Mouse (Mus musculus) hindbrain, embryonic 10.5 days (tissue): ENCODE data around the gene Zswim1. TPM values are rescaled to one million over a fixed set of nuclear protein-coding genes. Genes with fewer than 3 reads are reported as not detected.

Experiments
- DNase-seq: peaks from one replicate; pipeline ENCODE4 v3.0.0-alpha.2; 2017; ENCODE audit warnings: low spot score
- H3K27ac ChIP-seq: fragments of 300-500 bp; sonication (generic); 2 replicates; pipeline ENCODE4 v1.5.1; 2016; ENCODE audit warnings: mild to moderate bottlenecking, moderate library complexity
- H3K27me3 ChIP-seq: fragments of 300-500 bp; sonication (generic); 2 replicates; pipeline ENCODE4 v1.6.1; 2016; ENCODE audit warnings: mild to moderate bottlenecking; ENCODE audit not compliant: poor library complexity, insufficient read depth, severe bottlenecking
- H3K36me3 ChIP-seq: fragments of 300-500 bp; sonication (generic); 2 replicates; pipeline ENCODE4 v1.6.1; 2016; ENCODE audit warnings: mild to moderate bottlenecking, moderate library complexity
- H3K4me1 ChIP-seq: fragments of 300-500 bp; sonication (generic); replicated peaks from 2 replicates; pipeline ENCODE4 v1.6.1; 2016; ENCODE audit warnings: mild to moderate bottlenecking
- H3K4me3 ChIP-seq: fragments of 300-500 bp; sonication (generic); 2 replicates; pipeline ENCODE4 v1.5.1; 2016; ENCODE audit warnings: mild to moderate bottlenecking, moderate library complexity
- H3K9me3 ChIP-seq: fragments of 300-500 bp; sonication (generic); 2 replicates; pipeline ENCODE4 v1.6.1; 2016; ENCODE audit warnings: mild to moderate bottlenecking, moderate library complexity
- WGBS: fragments of 180-500 bp; shearing (Covaris S2); methylation state at CpG from one replicate; pipeline ENCODE4 v1.1.7; 2016; 5-methylcytosine and 5-hydroxymethylcytosine counted together
- polyA plus RNA-seq: library from polyadenylated mRNA; unstranded; fragments of >200 nt; fragmentation: Nextera tagmentation; extraction: Ambion mirVana; gene quantifications from 2 replicates; pipeline ENCODE4 v1.2.1, GENCODE M21; 2016

Zswim1 gene
- polyA plus RNA-seq, result 25.1 and 27.5 TPM in 2 replicates

DNA sequence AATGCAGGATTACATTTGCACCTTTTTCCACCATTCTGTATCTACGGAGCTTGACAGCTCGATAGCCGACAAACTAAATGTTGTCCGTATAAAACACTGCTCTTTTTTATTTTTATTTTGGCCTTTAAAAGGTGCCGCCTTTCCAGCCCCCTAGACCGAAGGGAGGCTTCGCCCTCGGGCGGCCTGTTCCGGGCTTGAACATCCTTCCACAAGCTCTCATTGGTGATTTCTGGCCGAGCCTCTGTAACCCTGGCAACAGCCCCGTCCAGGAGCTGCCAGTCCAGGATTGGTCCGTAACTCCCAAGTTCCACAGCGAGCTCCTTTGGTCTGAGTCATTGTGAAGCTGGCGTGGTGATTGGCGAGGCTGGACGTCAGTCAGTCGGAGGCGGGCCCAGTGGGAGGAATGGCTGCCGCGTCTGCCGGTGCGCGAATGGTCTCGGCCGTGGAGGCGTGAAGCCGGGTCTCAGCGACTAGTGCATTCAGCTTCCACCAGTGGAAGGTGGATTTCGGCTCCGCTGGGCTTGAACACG, at the start of gene Zswim1:
TSS of gene Zswim1 (plus strand) at position 51 of the 530 bp plus-strand sequence.
- H3K9me3 ChIP-seq, result no peaks in the 10 kb centered on the region
- H3K4me3 ChIP-seq, result peak within 1 kb of the TSS; percentile 78
- H3K27ac ChIP-seq, result peak within 1 kb of the TSS; percentile 89
- H3K36me3 ChIP-seq, result peaks cover 53% of the 10 kb centered on the region
- 2% methylated on average over 32 of the region's 32 CpGs for WGBS
- no peaks in the 10 kb centered on the region for H3K27me3 ChIP-seq
- peak; percentile 99 for DNase-seq
- peaks cover 25% of the 10 kb centered on the region for H3K4me1 ChIP-seq

GRCm38 (mm10) chr2:164773229-164773988, 49.1 kb upstream of the Zswim1 start:
- Histone ChIP-seq H3K4me3 (no peak overlapping the region), H3K27ac (no peak overlapping the region), H3K4me1 (peaks cover 30% of the 10 kb centered on the region), H3K9me3 (no peaks in the 10 kb centered on the region), H3K27me3 (peaks cover 11% of the 10 kb centered on the region), H3K36me3 (peaks cover 33% of the 10 kb centered on the region)
- no peak for DNase-seq
- WGBS, result 80% methylated on average over 14 of the region's 14 CpGs

DNA sequence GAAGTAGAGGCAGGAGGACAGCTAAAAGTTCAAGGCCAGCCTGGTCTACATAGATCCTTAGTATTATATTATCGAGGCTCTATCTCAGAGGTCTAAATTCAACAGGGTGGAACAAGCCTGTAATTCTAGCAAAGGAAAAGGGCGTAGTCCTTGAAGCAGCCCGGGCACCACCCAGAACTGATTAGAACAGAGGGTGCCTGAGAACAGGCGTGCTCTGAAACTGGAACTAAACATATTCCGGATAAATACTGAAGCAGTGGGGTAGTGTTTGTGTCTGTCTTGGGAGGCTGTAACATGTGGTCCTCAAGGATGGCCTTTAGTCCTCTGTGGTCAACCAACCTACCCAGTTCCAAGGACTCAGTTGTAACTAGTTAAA, 48.5 kb upstream of the Zswim1 start:
- Histone ChIP-seq H3K27me3 (peaks cover 11% of the 10 kb centered on the region), H3K27ac (no peak overlapping the region), H3K9me3 (no peaks in the 10 kb centered on the region), H3K4me1 (peaks cover 30% of the 10 kb centered on the region), H3K4me3 (no peak overlapping the region), H3K36me3 (peaks cover 33% of the 10 kb centered on the region)
- no peak for DNase-seq
- WGBS, result 84% methylated on average over 5 of the region's 5 CpGs

DNA sequence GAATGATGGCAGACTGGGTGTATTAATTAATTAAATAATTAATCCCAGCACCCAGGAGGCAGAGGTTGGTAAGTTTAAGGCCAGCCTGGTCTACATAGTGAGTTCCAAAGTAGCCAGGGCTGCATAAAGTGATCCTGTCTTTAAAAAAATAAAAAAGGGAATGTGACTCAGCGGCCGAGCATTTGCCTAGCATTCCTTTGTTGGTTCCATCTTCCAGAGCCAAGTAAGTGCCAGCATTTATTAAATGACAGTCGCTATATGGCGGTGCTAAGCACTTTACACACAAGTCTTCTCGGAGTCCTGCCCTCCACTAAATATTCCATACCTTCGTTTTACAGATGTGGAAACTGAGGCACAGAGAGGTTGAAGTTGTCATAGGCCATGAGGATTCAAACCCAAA, 46.4 kb upstream of the Zswim1 start:
- Histone ChIP-seq H3K36me3 (peaks cover 27% of the 10 kb centered on the region), H3K4me3 (no peak overlapping the region), H3K9me3 (no peaks in the 10 kb centered on the region), H3K27me3 (peaks cover 11% of the 10 kb centered on the region), H3K4me1 (peaks cover 18% of the 10 kb centered on the region), H3K27ac (no peak overlapping the region)
- DNase-seq, result no peak
- WGBS, result 88% methylated on average over 6 of the region's 6 CpGs

DNA sequence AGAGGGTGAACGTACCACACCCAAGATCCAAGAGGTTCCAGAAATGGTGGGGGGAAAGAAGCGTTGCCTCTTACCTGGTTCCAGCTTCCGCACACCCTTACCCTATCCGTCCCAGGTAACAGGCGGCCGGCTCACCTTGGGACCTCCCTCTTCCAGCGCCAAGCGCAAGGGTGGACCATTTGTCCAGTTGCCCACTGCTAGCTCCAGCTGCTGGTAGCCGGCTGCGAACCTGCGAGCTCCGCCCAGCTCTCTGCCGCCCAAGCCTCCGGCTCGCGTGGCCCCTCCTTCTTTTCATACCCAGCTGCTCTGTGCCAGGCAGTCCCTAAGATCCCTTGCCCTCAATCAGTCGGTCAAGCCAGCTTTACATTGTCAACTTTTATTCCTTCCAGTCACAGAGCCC, 45.7 kb upstream of the Zswim1 start:
- peaks cover 11% of the 10 kb centered on the region for H3K27me3 ChIP-seq
- DNase-seq, result no peak
- WGBS, result 71% methylated on average over 17 of the region's 17 CpGs

GRCm38 (mm10) chr2:164777246-164778014, 45.1 kb upstream of the Zswim1 start:
- H3K9me3 ChIP-seq, result no peaks in the 10 kb centered on the region
- WGBS, result 84% methylated on average over 30 of the region's 30 CpGs
- H3K4me1 ChIP-seq, result peaks cover 5% of the 10 kb centered on the region; the same call in 1 of the 2 replicates
- H3K27ac ChIP-seq, result no peak overlapping the region
- DNase-seq, result no peak
- H3K4me3 ChIP-seq, result no peak overlapping the region
- H3K27me3 ChIP-seq, result peaks cover 11% of the 10 kb centered on the region
- peaks cover 14% of the 10 kb centered on the region for H3K36me3 ChIP-seq

More for the DNA sequence above, 45.7 kb upstream of the Zswim1 start:
- Histone ChIP-seq H3K36me3 (peaks cover 20% of the 10 kb centered on the region), H3K4me1 (peaks cover 11% of the 10 kb centered on the region), H3K27ac (no peak overlapping the region), H3K9me3 (no peaks in the 10 kb centered on the region), H3K4me3 (no peak overlapping the region)

- no peak overlapping the region for H3K27ac ChIP-seq
- no peak for DNase-seq
- H3K9me3 ChIP-seq, result no peaks in the 10 kb centered on the region
- H3K36me3 ChIP-seq, result peaks cover 9% of the 10 kb centered on the region
- H3K4me3 ChIP-seq, result no peak overlapping the region
- peaks cover 11% of the 10 kb centered on the region for H3K27me3 ChIP-seq
- H3K4me1 ChIP-seq, result peaks cover 4% of the 10 kb centered on the region; the same call in 1 of the 2 replicates
- WGBS, result 94% methylated on average over 11 of the region's 11 CpGs
Observed at GRCm38 (mm10) chr2:164778015-164778287, 44.5 kb upstream of the Zswim1 start.

GRCm38 (mm10) chr2:164778809-164779208, 43.7 kb upstream of the Zswim1 start:
- Histone ChIP-seq H3K4me1 (no peaks in the 10 kb centered on the region; the same call in 1 of the 2 replicates), H3K9me3 (no peaks in the 10 kb centered on the region), H3K36me3 (peaks cover under 1% of the 10 kb centered on the region; the same call in 1 of the 2 replicates), H3K27me3 (peaks cover 11% of the 10 kb centered on the region), H3K27ac (no peak overlapping the region), H3K4me3 (no peak overlapping the region)
- DNase-seq, result no peak
- 85% methylated on average over 7 of the region's 7 CpGs for WGBS

DNA sequence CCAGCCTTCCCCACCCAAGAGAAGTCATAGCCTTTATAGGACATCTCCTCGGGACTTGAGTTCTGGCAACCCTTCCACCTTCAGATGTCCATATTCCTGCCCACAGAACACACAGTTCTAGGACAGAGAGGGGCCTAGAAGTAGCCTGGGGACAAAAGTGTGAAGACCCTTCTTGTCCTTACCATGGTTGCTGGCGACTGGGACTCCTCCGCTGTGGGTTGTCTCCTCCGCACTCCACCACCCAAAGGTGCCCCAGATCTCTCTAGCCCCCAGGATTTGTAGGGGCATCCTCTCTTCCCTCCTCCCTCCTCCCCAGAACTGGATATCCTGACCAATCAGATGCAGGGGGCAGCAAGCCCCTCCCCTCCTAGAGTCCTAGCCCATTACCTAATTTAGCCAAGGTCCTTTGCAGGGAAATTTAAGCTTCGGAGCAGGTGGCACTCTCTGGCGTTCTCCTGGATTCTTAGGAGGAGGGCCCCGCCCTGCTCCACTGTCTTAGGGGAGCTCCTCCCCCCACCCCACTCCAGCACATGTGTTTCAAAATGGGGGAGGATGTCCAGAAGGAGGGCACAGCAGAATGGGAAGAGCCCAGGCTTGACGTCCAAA, 42.9 kb upstream of the Zswim1 start, which contains the start of gene Tnnc2:
TSS of gene Tnnc2 (minus strand) at position 487 of the 606 bp plus-strand sequence.
- no peak within 1 kb of the TSS for H3K27ac ChIP-seq
- no peaks in the 10 kb centered on the region; the same call in 1 of the 2 replicates for H3K4me1 ChIP-seq
- no peak within 1 kb of the TSS for H3K4me3 ChIP-seq
- WGBS, result 71% methylated on average over 8 of the region's 8 CpGs
- no peaks in the 10 kb centered on the region for H3K9me3 ChIP-seq
- peaks cover 11% of the 10 kb centered on the region for H3K27me3 ChIP-seq
- DNase-seq, result no peak
- H3K36me3 ChIP-seq, result no peaks in the 10 kb centered on the region

DNA sequence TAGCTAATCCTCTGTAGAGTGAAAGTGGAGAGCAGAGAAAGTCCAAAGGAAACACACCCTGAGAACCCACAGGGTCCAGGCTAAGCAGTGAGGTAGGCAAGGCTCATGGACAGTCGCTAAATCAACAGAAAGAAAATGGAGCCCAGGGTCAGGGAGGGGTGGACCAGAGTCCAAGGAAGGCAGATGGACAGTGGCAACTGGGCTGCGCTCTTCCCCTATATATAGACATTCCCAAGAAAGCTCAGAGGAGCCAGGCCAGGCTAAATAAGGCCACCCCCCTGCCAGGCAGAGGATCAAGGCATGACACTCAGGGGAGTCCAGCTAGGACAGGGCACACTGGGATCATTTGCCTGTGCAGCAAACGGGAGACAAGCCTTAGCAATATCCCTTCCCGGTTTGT, 40.6 kb upstream of the Zswim1 start:
- peaks cover 22% of the 10 kb centered on the region for H3K4me1 ChIP-seq
- H3K27ac ChIP-seq, result no peak overlapping the region
- no peaks in the 10 kb centered on the region for H3K36me3 ChIP-seq
- H3K9me3 ChIP-seq, result no peaks in the 10 kb centered on the region
- whole genome bisulfite sequencing, result 69% methylated on average over 4 of the region's 4 CpGs
- H3K4me3 ChIP-seq, result no peak overlapping the region
- no peak for DNase-seq
- peaks cover 8% of the 10 kb centered on the region for H3K27me3 ChIP-seq

GRCm38 (mm10) chr2:164783926-164784581, 38.4 kb upstream of the Zswim1 start:
- DNase-seq, result no peak
- Histone ChIP-seq H3K4me3 (no peak overlapping the region), H3K27me3 (peaks cover 7% of the 10 kb centered on the region; the same call in 1 of the 2 replicates), H3K9me3 (no peaks in the 10 kb centered on the region), H3K27ac (no peak overlapping the region), H3K4me1 (peaks cover 35% of the 10 kb centered on the region), H3K36me3 (peaks cover 8% of the 10 kb centered on the region)
- 77% methylated on average over 7 of the region's 7 CpGs for WGBS

DNA sequence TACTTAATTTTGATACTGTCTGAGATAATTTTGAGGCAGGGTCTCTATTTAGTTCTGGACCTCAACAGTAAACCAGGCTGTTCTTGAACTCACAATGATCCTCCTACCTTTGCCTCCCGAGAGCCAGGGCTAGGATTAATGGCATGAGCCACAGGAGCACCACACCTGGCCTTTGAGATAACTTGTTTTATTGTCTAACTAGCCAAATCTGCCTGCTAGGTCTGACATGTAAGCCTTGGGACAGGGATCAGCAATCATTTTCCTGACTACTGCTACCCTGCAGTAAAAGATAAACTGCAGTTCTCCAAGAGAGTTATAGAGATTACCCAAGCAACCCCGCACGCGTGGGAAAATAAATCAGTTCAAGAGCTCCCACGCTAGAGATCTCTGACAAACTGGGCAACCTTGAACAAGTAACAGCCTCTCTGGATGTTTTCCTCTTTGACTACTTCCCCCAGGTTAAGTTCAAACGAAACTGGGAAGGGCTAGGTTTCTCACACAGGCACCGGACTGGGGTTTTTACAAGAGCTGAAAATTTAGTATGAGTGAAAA, 37.5 kb upstream of the Zswim1 start:
- Histone ChIP-seq H3K27me3 (peaks cover 7% of the 10 kb centered on the region; the same call in 1 of the 2 replicates), H3K4me3 (peak overlapping the region; percentile 79), H3K36me3 (peaks cover 13% of the 10 kb centered on the region), H3K9me3 (no peaks in the 10 kb centered on the region), H3K4me1 (peaks cover 35% of the 10 kb centered on the region), H3K27ac (peak overlapping the region; percentile 89; the same call in 1 of the 2 replicates)
- 26% methylated on average over 7 of the region's 7 CpGs for WGBS
- DNase-seq, result no peak
